Comparison of ENCODE assay signal across 1 mouse cellular context in genomic region chr2:34784085-34784484, GRCm38 (mm10).
TF ChIP-seq lines count a peak whose summit lies in the region.

No protein-coding gene starts in this region.

TF ChIP-seq in MEL, 35 proteins besides CTCF, POLR2A, EP300 and RAD21 (continued from another document):
- TF ChIP-seq ZC3H11A (IDR thresholded peaks at IDR 0.05; ENCODE audit: low read depth, low read length) = peak; percentile 33; the same call in 1 of the 2 replicates
- TF ChIP-seq HCFC1 (IDR thresholded peaks at IDR 0.05; ENCODE audit: low read depth, low read length) = 0 out of 2 replicates have a peak, but pooled peaks have one; percentile 26
- 0 out of 2 replicates have a peak, but pooled peaks have one; percentile 23 for TF ChIP-seq MXI1 (IDR thresholded peaks at IDR 0.05; ENCODE audit: low read depth, low read length)
- TF ChIP-seq CHD2 (IDR thresholded peaks at IDR 0.05; ENCODE audit: low read length) = no peak
- no peak for TF ChIP-seq NRF1 (IDR thresholded peaks at IDR 0.05; ENCODE audit: insufficient read depth, low read depth, low read length, poor library complexity, severe bottlenecking)
- 0 out of 2 replicates have a peak, but pooled peaks have one; percentile 23 for TF ChIP-seq BHLHE40 (IDR thresholded peaks at IDR 0.05; ENCODE audit: borderline replicate concordance, low read depth, low read length)
- no peak for TF ChIP-seq MEF2A (IDR thresholded peaks at IDR 0.05; ENCODE audit: extremely low read depth, insufficient replicate concordance, low read depth, low read length, poor library complexity, severe bottlenecking)
- peak; percentile 33; the same call in 1 of the 2 replicates for TF ChIP-seq SMC3 (IDR thresholded peaks at IDR 0.05; ENCODE audit: low read depth, low read length)
- TF ChIP-seq USF1 (IDR thresholded peaks at IDR 0.05; ENCODE audit: low read depth, low read length) = peak; percentile 44; the same call in 1 of the 2 replicates
- no peak for TF ChIP-seq KAT2A (conservative IDR thresholded peaks at IDR 0.05; ENCODE audit: low read depth, low read length)
- no peak for TF ChIP-seq NELFE (IDR thresholded peaks at IDR 0.05; ENCODE audit: low read depth, low read length)
- TF ChIP-seq GATA1 (IDR thresholded peaks at IDR 0.05; ENCODE audit: low read depth, low read length) = no peak
- no peak for TF ChIP-seq TBP (IDR thresholded peaks at IDR 0.05; ENCODE audit: low read depth, low read length)
TF ChIP-seq in MEL: peak in this region for 9.
